Mouse (Mus musculus): ENCODE results near the gene Glt1d1. TPM values are rescaled to one million over a fixed set of nuclear protein-coding genes. Genes with fewer than 3 reads are reported as not detected.
A peak's percentile ranks its signal among the peaks of the same experiment; 100 is the strongest.
"Not testable (repeated sequence)": the region's sequence is repeated elsewhere in the genome, so short reads cannot be mapped to it uniquely, and the experiment has no call there.

The Glt1d1 gene
- total RNA-seq, 2 experiments from 2014 or later: 1.5 to 3.7 TPM

- DNase-seq: no peak
Measured at GRCm38 (mm10) chr5:127700156-127700555, 68.1 kb downstream of the Glt1d1 start.

GRCm38 (mm10) chr5:127703609-127704180 lies 71.6 kb downstream of the Glt1d1 start:
- DNase-seq: no peak

DNA sequence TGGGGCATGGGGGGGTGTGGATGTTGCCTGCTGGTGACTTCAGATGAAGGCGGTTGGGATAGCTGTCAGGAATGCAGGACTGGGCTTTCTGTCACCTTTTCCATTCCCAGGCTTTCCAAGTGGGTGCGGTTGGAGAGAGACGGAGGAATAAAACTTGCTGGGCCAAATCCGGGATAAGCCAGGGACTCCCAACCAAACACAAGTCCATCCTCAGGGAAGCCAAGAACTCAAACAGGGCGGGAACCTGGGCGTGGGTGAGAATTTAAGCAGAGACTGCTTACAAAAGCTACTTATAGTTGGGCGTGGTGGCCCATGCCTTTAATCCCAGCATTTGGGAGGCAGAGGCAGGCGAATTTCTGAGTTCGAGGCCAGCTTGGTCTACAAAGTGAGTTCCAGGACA lies 73.2 kb downstream of the Glt1d1 start:
- no peak for DNase-seq

GRCm38 (mm10) chr5:127705976-127706375 lies 73.9 kb downstream of the Glt1d1 start:
- DNase-seq: no peak

DNA sequence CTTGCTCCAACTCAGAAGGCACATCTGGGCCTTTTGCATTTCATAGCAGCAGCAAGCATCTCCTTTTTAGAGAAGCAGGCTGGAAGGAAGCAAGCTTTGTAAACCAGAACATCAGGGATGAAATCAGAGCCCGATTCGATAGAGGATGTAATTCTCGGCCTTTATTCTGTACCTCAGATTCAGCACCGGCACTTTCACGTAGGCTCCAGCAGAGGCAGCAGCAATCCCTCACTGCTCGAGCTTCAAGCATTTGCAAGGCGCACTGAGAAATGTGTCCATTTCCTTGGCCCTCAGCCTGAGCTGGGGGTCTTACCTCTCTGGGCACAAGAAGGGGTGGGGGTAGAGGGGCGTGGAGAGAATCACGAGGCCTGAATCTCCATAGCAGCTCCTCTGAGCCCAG lies 76.1 kb downstream of the Glt1d1 start:
- DNase-seq: no peak

DNA sequence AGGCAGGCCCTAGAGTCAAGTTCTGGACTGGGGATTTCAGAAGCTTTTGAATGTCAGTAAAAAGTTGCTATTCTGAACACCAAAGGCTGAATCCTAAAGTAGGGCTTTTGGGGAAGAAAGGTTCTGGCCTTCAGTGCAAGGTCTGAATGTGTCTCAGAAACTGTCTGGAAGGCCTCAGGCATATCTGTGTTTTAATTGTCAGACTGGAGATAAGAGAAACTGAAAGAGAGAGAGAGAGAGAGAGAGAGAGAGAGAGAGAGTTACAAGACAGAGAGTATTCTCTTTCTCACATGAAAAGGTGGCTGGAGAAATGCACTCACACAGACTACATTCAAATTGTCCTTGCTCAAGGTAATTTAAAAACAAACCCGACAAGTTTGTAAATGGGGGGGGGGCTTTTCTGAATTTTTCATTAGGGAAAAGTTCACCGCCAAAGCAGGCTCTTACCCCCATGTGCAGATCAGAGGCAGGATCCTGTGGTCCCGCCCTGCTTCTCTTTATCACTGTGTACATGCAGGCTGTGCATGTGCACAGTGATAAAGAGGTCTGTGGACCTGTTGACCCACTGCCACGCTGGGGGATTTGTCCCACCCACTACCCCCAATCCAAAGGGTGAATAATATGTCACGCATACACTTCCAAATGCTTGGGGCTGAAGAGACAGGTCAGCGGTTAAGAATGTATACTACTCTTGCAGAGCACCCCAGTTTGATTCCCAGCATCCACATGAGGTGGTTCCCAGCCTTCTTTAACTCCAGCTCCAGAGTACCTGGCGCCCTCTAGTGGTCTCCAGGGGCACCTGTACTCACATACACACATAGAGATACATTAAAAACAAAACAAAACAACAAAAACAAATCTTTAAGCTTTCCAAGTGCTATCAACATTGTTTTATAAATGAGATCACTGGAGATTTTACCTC lies 83.0 kb downstream of the Glt1d1 start:
- DNase-seq: no peak

DNA sequence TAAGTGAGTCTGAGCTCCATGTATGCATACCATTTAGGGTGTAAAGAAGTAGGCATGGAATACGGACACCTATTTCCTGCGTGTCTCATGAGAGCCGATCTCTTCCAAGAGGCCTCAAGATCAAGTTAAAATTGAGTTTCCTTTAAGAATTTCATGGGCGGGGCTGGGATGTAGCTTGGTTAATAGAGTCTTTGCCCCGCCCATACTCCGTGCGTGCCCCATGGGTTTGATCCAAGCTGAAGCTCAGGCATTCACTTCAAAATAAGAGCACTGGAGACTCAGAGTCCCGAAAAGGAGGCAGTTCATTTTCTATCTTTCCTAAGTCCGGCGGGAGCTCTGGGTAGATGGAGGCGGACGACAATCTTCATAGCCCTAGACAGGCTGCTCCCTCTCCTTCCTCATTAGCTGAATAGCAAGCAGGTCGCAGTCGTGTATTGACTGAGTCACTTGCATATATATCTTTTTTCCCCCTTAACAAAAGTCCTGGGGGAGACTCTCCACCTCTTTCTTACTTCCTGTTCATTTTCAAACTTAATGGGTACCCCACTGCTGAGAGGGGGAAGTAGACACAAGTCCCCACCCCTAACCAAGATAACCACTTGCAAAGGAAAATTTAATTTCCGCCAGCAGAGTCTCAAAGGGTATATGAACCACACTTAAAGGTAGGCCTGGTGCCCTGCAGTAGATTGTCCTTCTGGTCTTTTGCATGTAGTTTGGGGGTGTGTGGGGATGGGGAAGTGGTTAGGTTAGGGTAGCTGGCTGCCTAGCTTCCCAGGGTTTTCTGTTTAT lies 88.7 kb downstream of the Glt1d1 start:
- peak; percentile 39 for DNase-seq

DNA sequence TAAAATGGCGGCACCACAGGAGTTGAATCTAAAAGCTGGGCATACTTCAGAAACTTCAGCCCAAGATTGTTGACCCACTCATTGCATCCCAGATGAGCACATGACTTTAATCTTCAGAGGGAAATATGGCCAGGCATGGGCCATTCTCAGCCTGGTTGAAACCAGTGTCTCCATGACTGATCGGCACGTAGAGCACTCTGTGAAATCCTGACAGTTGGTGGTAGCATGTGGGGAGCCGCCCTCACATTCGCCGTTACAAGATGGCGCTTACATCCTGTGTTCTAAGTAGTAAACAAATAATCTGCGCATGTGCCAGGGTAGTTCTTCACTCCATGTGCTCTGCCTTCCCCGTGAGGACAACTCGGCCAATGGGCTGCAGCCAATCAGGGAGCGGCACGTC lies 90.1 kb downstream of the Glt1d1 start:
- DNase-seq: not testable (repeated sequence)

DNA sequence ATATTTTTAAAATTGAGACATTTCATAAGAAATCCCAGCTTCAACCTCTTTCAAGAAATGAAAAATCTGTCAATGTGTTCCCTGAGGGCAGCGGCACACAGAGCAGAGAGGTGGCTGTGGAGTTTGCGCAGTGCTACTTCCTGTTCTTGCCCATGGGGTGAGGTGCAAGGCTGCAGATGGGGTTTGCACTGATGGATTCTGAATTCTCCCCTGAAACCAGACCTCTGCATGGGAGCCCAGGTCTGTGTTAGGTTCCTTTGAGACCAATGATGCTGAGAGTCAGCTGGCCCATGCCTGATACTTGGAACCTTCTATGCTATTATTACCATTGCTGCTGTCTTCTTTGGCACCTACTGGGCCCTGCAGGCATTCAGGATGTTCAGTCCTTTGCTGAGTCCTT lies 98.3 kb downstream of the Glt1d1 start:
- DNase-seq: no peak

GRCm38 (mm10) chr5:127741331-127741730 lies 109.3 kb downstream of the Glt1d1 start:
- no peak for DNase-seq

DNA sequence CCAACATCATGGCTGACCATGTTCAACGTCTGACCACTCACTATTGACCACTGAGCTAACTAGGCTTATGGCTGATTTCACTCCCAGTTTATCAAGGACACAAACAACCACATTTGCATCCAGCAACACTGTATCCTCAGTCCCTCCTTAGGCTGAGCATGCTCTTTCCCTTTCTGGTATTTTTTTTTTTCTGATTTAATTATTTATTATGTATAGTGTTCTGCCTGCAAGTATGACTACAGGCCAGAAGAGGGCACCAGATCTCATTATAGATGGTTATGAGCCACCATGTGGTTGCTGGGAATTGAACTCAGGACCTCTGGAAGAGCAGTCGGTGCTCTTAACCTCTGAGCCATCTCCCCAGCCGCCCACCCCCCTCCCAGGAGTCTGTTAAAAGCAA lies 117.5 kb downstream of the Glt1d1 start:
- DNase-seq: not testable (repeated sequence)

- DNase-seq: no peak
Measured at GRCm38 (mm10) chr5:127751262-127751975, 119.4 kb downstream of the Glt1d1 start.

DNA sequence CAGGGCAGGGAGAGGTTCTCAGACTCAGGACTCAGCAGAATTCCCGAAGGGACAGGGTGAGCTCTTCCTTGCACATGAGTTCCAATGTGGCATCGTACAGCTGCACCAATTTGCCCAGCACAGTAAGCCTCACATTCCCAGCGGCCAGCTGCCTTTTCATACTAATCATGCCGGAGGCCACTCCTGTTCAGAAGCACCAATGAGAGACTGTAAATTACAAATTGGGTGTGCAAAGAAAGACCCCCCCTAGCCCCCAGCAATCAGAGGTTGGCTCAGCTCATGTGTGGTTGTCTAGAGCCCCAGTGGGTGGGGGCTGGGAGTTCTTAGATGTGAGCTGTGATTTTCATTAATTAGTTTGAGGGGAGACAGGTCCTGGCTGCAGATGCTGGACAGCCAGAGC lies 123.5 kb downstream of the Glt1d1 start:
- no peak for DNase-seq

DNA sequence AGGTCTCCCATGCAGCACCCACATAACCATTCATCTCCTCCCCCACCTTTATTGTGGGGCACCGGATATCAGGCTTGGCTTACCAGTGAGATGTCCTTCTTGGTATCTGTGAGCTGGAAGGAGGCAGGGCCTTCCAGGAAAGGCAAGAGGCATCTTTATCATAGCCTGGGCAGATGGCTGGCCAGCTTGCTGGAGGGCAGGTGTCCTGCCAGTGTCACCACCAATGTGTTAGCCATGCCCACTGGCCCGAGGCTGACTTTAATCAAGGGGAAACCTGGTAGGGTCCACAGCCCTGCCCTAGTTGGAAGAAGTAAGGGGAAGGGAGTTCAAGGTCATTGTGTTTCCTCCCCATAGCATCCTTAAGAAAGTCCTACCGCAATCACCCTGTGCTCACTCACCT lies 123.9 kb downstream of the Glt1d1 start:
- DNase-seq: no peak

DNA sequence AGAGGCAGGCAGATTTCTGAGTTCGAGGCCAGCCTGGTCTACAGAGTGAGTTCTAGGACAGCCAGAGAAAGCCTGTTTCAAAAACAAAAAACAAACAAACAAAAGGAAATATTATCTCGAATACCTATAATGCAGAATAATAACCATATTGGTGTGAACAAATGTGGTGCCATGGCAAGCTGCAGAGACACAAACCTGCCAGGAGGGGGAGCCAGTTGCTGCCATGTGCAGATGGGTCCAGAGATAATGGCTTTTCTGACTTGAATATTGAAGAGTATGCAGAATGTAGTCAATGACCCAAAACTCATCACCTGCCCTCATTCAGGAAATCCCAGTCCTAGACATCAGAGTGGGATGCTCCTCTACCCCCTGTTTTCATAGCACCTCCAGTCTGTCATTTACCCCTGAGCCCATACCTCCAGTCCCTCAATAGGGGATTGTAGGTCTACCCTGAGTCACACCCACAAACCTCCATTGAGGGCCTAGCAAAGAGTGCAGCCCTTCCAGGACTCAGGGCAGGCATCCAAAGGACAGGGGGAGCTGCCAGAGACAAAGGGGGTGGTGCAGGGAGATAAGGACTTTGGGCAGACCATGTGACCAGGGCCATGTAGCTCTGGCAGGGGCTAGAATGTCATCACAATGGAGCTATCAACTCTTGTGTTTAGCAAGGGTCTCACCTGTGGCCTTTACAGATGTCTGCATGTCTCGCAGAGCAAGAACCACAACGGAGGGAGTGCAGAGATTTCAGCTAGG lies 124.8 kb downstream of the Glt1d1 start:
- DNase-seq: no peak

DNA sequence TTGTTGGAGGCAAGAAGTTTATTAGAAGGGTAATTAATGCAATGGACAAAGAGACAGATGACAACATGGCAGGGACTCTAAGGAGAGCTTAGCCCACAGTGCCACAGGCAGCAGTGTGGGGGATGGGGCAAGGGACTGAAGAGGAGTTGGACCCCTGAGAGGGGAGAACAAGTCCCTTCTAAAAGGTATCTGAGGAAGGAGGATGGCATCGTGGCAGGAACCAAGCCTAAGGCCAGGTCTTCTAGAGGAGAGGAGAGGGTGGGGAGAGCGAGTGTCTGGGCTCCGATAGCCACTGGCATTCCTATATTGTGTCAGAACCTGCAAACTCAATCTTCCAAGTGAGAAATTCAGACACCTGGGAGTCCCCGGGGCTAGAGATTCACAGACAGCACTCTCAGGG lies 126.5 kb downstream of the Glt1d1 start:
- DNase-seq: no peak

Other genes with a start within 250 kb of the Glt1d1 start
- gene Slc15a4, start 635 bp downstream of the Glt1d1 start, total RNA-seq (2021): 10 to 100 TPM; 16.7 to 17.3 TPM

All from adrenal gland, postnatal 10 days (tissue).